Comparison of ENCODE assay signal across 29 mouse cellular contexts in the genomic region with DNA sequence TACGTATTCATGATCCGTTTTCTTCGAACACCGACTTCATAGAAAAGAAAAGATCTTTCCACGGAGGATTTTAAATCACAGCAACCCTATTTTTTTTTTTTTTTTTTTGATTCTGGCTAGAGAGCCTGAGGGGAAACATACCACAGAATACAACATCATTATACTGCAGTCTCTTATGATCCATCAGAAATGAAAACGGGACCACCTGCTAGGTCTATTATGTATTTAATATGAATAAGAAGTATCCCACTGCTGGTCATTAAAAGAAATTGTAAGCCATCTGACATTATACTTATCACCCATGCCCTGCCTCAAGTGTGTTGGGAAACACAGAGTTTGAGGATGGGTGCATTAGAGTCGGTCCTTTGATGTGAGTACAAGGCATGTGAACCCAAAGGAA.
DNase-seq lines count a peak whose midpoint lies in the region; ATAC-seq and TF ChIP-seq lines count a peak whose summit lies in the region.
"Had no signal": no experiment of that assay in that cellular context is flagged by ENCODE, and none has a peak within 500 bp of the region (broad histone marks: within the 10 kb centered on the region; RNA-seq: fewer than 3 reads in every experiment).

No protein-coding gene starts in this region.

- no peaks in the 10 kb centered on the region for H3K36me3 ChIP-seq in embryonic facial prominence, embryonic 14.5 days (ENCODE audit: control insufficient read depth, insufficient read depth, low read length)
- H3K36me3 ChIP-seq in embryonic facial prominence, embryonic 10.5 days (replicated peaks), result no peaks in the 10 kb centered on the region
- no peaks in the 10 kb centered on the region for H3K36me3 ChIP-seq in midbrain, embryonic 14.5 days (ENCODE audit: control insufficient read depth, insufficient read depth, low read length)
- no peaks in the 10 kb centered on the region for H3K36me3 ChIP-seq in midbrain, embryonic 10.5 days
- no peaks in the 10 kb centered on the region for H3K36me3 ChIP-seq in hindbrain, embryonic 10.5 days
- H3K36me3 ChIP-seq: embryonic facial prominence, embryonic 12.5 days; embryonic facial prominence, embryonic 15.5 days; forebrain, embryonic 10.5 days; forebrain, embryonic 12.5 days; G1E had no signal

- no peaks in the 10 kb centered on the region for H3K4me1 ChIP-seq in embryonic facial prominence, embryonic 14.5 days (ENCODE audit: control insufficient read depth, insufficient read depth, low read length)
- no peaks in the 10 kb centered on the region for H3K4me1 ChIP-seq in embryonic facial prominence, embryonic 10.5 days
- no peaks in the 10 kb centered on the region for H3K4me1 ChIP-seq in midbrain, embryonic 14.5 days (ENCODE audit: control insufficient read depth, insufficient read depth, low read length)
- H3K4me1 ChIP-seq in midbrain, embryonic 10.5 days, result no peaks in the 10 kb centered on the region
- H3K4me1 ChIP-seq in hindbrain, embryonic 10.5 days (replicated peaks), result no peaks in the 10 kb centered on the region
- H3K4me1 ChIP-seq: embryonic facial prominence, embryonic 12.5 days; embryonic facial prominence, embryonic 15.5 days; forebrain, embryonic 10.5 days; forebrain, embryonic 12.5 days had no signal

- no peak overlapping the region for H3K27ac ChIP-seq in embryonic facial prominence, embryonic 14.5 days (replicated peaks; ENCODE audit: low read depth, low read length)
- H3K27ac ChIP-seq in embryonic facial prominence, embryonic 10.5 days (replicated peaks), result no peak overlapping the region
- H3K27ac ChIP-seq in midbrain, embryonic 14.5 days (replicated peaks; ENCODE audit: low read depth, low read length), result no peak overlapping the region
- no peak overlapping the region for H3K27ac ChIP-seq in midbrain, embryonic 10.5 days (replicated peaks)
- no peak overlapping the region for H3K27ac ChIP-seq in hindbrain, embryonic 10.5 days
- H3K27ac ChIP-seq: embryonic facial prominence, embryonic 12.5 days; embryonic facial prominence, embryonic 15.5 days; forebrain, embryonic 10.5 days; forebrain, embryonic 12.5 days had no signal

- no peaks in the 10 kb centered on the region for H3K9me3 ChIP-seq in embryonic facial prominence, embryonic 14.5 days (ENCODE audit: control insufficient read depth, low read length)
- no peaks in the 10 kb centered on the region for H3K9me3 ChIP-seq in embryonic facial prominence, embryonic 10.5 days
- no peaks in the 10 kb centered on the region for H3K9me3 ChIP-seq in midbrain, embryonic 14.5 days (ENCODE audit: control insufficient read depth, low read length)
- H3K9me3 ChIP-seq in midbrain, embryonic 10.5 days (replicated peaks), result no peaks in the 10 kb centered on the region
- H3K9me3 ChIP-seq in hindbrain, embryonic 10.5 days, result no peaks in the 10 kb centered on the region
- H3K9me3 ChIP-seq: embryonic facial prominence, embryonic 12.5 days; embryonic facial prominence, embryonic 15.5 days; forebrain, embryonic 10.5 days; forebrain, embryonic 12.5 days had no signal

- no peak for TF ChIP-seq CTCF in brain, embryonic 14.5 days (IDR thresholded peaks at IDR 0.05; ENCODE audit: borderline replicate concordance, extremely low read depth, insufficient read depth, insufficient read length)

- no peaks in the 10 kb centered on the region for H3K27me3 ChIP-seq in embryonic facial prominence, embryonic 14.5 days (replicated peaks; ENCODE audit: control insufficient read depth, insufficient read depth, low read length)
- no peaks in the 10 kb centered on the region for H3K27me3 ChIP-seq in embryonic facial prominence, embryonic 10.5 days (replicated peaks; ENCODE audit: low read depth, poor library complexity, severe bottlenecking)
- H3K27me3 ChIP-seq in midbrain, embryonic 14.5 days (ENCODE audit: control insufficient read depth, insufficient read depth, low read length), result no peaks in the 10 kb centered on the region
- H3K27me3 ChIP-seq in midbrain, embryonic 10.5 days (ENCODE audit: low read depth, poor library complexity, severe bottlenecking), result no peaks in the 10 kb centered on the region
- no peaks in the 10 kb centered on the region for H3K27me3 ChIP-seq in hindbrain, embryonic 10.5 days (ENCODE audit: insufficient read depth, poor library complexity, severe bottlenecking)
- H3K27me3 ChIP-seq: CH12.LX; embryonic facial prominence, embryonic 12.5 days; embryonic facial prominence, embryonic 15.5 days; forebrain, embryonic 12.5 days; Patski had no signal

- H3K9ac ChIP-seq in embryonic facial prominence, embryonic 14.5 days (ENCODE audit: low read depth, low read length), result no peak overlapping the region
- H3K9ac ChIP-seq in midbrain, embryonic 14.5 days (replicated peaks; ENCODE audit: low read length), result no peak overlapping the region
- H3K9ac ChIP-seq: embryonic facial prominence, embryonic 12.5 days; embryonic facial prominence, embryonic 15.5 days; forebrain, embryonic 12.5 days had no signal

- peak; percentile 37; the same call in 1 of the 2 replicates for ATAC-seq in embryonic facial prominence, embryonic 14.5 days (ENCODE audit: low read depth)
- ATAC-seq in midbrain, embryonic 14.5 days (ENCODE audit: low FRiP score, low TSS enrichment), result no peak
- ATAC-seq: activated CD4-positive, CD25-positive, alpha-beta regulatory T cell, adult 4 months; CD4-positive, CD25-positive, alpha-beta regulatory T cell, adult 4 months; forebrain, embryonic 14.5 days; forebrain, embryonic 16.5 days; Patski had no signal

- H3K4me3 ChIP-seq in embryonic facial prominence, embryonic 14.5 days (ENCODE audit: low read depth, low read length), result no peak overlapping the region
- H3K4me3 ChIP-seq in embryonic facial prominence, embryonic 10.5 days, result no peak overlapping the region
- no peak overlapping the region for H3K4me3 ChIP-seq in midbrain, embryonic 14.5 days (replicated peaks; ENCODE audit: low read depth, low read length)
- no peak overlapping the region for H3K4me3 ChIP-seq in midbrain, embryonic 10.5 days
- no peak overlapping the region for H3K4me3 ChIP-seq in hindbrain, embryonic 10.5 days
- H3K4me3 ChIP-seq: embryonic facial prominence, embryonic 12.5 days; embryonic facial prominence, embryonic 15.5 days; erythroblast, embryonic 14.5 days; forebrain, embryonic 10.5 days; forebrain, embryonic 12.5 days had no signal

- no peak overlapping the region for H3K4me2 ChIP-seq in embryonic facial prominence, embryonic 14.5 days (ENCODE audit: low read depth, low read length)
- H3K4me2 ChIP-seq in midbrain, embryonic 14.5 days (ENCODE audit: low read length), result no peak overlapping the region
- H3K4me2 ChIP-seq: embryonic facial prominence, embryonic 12.5 days; embryonic facial prominence, embryonic 15.5 days; forebrain, embryonic 12.5 days had no signal

- WGBS in embryonic facial prominence, embryonic 14.5 days, result 86% methylated on average over 7 of the region's 7 CpGs
- 91% methylated on average over 7 of the region's 7 CpGs for WGBS in embryonic facial prominence, embryonic 10.5 days
- WGBS in midbrain, embryonic 14.5 days, result 77% methylated on average over 7 of the region's 7 CpGs
- WGBS in midbrain, embryonic 10.5 days, result 94% methylated on average over 7 of the region's 7 CpGs
- 86% methylated on average over 7 of the region's 7 CpGs for WGBS in hindbrain, embryonic 10.5 days

- TF ChIP-seq POLR2A in brain, embryonic 14.5 days (IDR thresholded peaks at IDR 0.05; ENCODE audit: borderline replicate concordance, extremely low read depth, insufficient read depth, insufficient read length, poor library complexity, severe bottlenecking), result no peak

- DNase-seq in embryonic facial prominence, embryonic 14.5 days (ENCODE audit: low spot score), result no peak
- DNase-seq in embryonic facial prominence, embryonic 10.5 days (ENCODE audit: low spot score), result no peak
- peak; percentile 18 for DNase-seq in midbrain, embryonic 14.5 days
- DNase-seq in midbrain, embryonic 10.5 days (ENCODE audit: low spot score), result no peak
- DNase-seq in brain, embryonic 14.5 days (ENCODE audit: low read depth), result peak; percentile 11
- no peak for DNase-seq in hindbrain, embryonic 10.5 days (ENCODE audit: low spot score)
- DNase-seq: adrenal gland, adult 8-10 months; adrenal gland, postnatal 14 days; adrenal gland, postnatal 36 days; B cell, adult 2 months; cerebellum, adult 11 months; cerebellum, adult 18-20 months; cerebellum, adult 8-10 months; cerebellum, adult 9-11 months; cerebellum, postnatal 14 days; cerebellum, postnatal 36 days; embryo, embryonic 11 days had no signal

Comparison
In these comparisons a context has a peak if more than half of its experiments do, and no peak if none do; other contexts are left out.
1. DNase-seq: peak in midbrain, embryonic 14.5 days (single experiment) and brain, embryonic 14.5 days (single experiment); none in embryonic facial prominence, embryonic 14.5 days (single experiment), embryonic facial prominence, embryonic 10.5 days (single experiment), midbrain, embryonic 10.5 days (single experiment) and hindbrain, embryonic 10.5 days (single experiment).